Mouse (Mus musculus): Measurements from ENCODE around the gene Aak1. TPM values are rescaled to one million over a fixed set of nuclear protein-coding genes. Genes with fewer than 3 reads are reported as not detected.

Gene Aak1
- polyA plus RNA-seq, 1 experiment from 2014 or later: 18.8 TPM

DNA sequence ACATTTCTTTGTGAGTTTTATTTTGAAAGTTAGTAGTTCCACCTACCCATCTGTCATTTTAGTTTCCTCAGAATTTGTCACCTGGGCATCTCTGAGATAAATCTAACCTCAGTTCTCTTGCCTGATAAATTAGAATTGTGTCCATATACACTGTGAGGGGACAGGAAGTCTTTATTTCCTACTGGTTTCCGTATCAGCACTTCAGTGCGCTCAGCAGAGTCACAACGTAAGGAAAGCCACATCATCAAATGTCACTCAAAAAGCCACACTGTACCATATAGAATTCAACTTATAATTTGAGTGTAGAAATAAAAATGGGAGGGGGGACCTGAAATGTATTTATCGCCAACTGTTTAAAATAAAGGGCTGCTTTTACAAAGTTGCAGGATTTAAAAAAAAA lies 144.9 kb downstream of the Aak1 start:
- DNase-seq (ENCODE audit: low spot score): no peak
- Histone ChIP-seq H3K4me1 (replicated peaks) (no peaks in the 10 kb centered on the region), H3K4me3 (no peak overlapping the region), H3K27me3 (ENCODE audit: insufficient read depth, poor library complexity, severe bottlenecking) (no peaks in the 10 kb centered on the region), H3K27ac (no peak overlapping the region), H3K9me3 (no peaks in the 10 kb centered on the region), H3K36me3 (peaks cover 40% of the 10 kb centered on the region)
- 94% methylated on average over 4 of the region's 4 CpGs for WGBS

DNA sequence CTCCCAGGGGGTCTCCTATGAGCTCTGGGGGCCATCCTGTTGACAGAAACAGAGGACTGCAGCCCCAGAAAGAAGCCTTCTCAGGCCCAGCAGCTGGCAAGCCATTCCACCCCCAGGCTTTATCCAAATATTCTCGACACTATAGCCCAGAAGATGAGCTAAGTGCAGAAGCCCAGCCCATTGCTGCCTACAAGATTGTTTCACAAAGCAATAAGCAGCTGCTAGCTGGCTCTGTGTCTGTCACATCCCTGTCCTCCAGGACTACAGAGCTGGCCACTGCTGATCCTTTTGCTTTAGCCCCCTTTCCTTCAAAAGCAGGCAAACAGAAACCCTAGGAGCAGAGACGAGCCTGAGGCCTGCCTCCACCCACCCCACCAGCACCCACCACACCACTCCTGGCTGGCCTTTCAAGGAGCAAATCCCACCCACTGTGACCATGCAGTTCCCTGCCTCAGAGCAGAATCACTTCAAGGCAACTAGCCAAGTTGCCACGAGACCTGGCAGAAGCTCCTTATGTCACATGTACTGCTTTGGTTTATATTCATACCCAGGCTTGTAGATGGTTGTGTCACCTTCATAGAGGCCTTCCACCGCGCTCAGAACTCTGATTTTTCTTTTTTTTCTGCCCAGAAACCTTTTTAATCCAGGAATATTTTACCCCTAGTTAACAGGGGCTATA lies 147.5 kb downstream of the Aak1 start:
- Histone ChIP-seq H3K4me3 (no peak overlapping the region), H3K36me3 (peaks cover 35% of the 10 kb centered on the region), H3K27ac (no peak overlapping the region), H3K27me3 (ENCODE audit: insufficient read depth, poor library complexity, severe bottlenecking) (no peaks in the 10 kb centered on the region), H3K4me1 (replicated peaks) (no peaks in the 10 kb centered on the region), H3K9me3 (no peaks in the 10 kb centered on the region)
- 79% methylated on average over 5 of the region's 5 CpGs for WGBS
- DNase-seq (ENCODE audit: low spot score): no peak

DNA sequence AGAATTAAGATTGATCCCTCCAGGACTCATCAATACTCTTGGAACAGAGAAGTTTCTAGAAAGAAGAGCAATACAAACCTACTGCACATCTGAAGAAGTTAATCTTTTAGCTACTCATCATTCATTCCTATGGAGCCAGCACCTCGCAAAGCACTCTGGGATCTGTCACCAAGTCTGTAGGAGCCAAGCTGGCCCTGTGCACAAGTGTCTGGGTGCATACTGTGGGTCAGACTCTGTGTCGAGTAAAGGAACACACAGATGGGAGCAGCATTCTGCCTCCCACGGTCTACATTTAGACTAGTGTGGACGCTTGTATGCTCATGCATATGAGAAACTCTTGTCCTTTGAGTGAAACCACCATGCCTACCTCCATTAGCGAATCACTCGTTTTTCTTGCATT lies 148.0 kb downstream of the Aak1 start:
- no peaks in the 10 kb centered on the region for H3K9me3 ChIP-seq
- H3K27ac ChIP-seq: no peak overlapping the region
- DNase-seq (ENCODE audit: low spot score): no peak
- WGBS: 97% methylated on average over 6 of the region's 6 CpGs
- H3K4me3 ChIP-seq: no peak overlapping the region
- H3K4me1 ChIP-seq (replicated peaks): no peaks in the 10 kb centered on the region
- no peaks in the 10 kb centered on the region for H3K27me3 ChIP-seq (ENCODE audit: insufficient read depth, poor library complexity, severe bottlenecking)
- peaks cover 35% of the 10 kb centered on the region for H3K36me3 ChIP-seq

DNA sequence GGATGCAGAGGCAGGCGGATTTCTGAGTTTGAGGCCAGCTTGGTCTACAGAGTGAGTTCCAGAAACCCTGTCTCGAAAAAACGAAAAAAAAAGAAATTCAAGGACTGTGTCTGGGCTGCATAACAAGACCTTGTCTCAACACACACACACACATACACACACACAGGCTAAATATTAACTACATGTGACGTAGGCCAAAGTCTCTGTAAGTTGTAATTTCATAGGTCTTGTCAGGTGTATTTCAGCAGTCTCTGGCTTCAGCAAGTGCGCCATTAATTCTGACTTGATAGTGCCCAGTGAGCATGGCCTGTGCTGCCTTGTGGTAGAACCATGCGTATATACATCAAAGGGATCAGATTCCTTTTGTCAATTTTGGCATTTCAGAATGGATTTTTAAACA lies 152.7 kb downstream of the Aak1 start:
- 89% methylated on average over 6 of the region's 6 CpGs for WGBS
- no peak overlapping the region for H3K4me3 ChIP-seq
- H3K27ac ChIP-seq: no peak overlapping the region
- no peak for DNase-seq (ENCODE audit: low spot score)
- no peaks in the 10 kb centered on the region for H3K4me1 ChIP-seq (replicated peaks)
- H3K27me3 ChIP-seq (ENCODE audit: insufficient read depth, poor library complexity, severe bottlenecking): no peaks in the 10 kb centered on the region
- peaks cover 16% of the 10 kb centered on the region for H3K36me3 ChIP-seq
- no peaks in the 10 kb centered on the region for H3K9me3 ChIP-seq

DNA sequence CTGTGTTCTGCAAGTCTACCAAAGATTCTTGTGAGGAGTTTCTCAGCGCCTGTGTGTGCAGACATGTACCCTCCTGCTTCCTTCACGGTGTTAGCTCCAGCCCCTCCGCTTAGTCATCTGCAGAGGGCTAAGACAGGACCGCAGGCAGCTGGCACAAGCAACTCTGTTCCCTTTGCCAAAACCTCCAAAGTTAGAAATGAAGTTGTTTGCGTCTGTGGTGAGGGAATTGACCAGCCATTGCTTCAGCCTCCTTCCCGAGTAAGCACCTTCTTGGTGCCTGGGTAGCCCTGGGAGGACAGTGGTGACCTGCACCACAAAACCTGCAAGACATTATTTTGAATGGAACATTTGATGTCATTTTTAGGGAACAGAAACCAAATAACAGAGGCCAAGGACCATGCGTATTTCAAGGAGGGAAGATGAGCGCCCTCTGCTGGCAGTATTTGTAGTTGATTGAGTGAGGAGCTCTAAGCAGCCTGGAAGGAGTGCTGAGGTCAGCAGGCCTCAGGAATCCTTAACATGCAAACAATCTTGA lies 153.3 kb downstream of the Aak1 start:
- Histone ChIP-seq H3K36me3 (peaks cover 10% of the 10 kb centered on the region), H3K9me3 (no peaks in the 10 kb centered on the region), H3K27ac (no peak overlapping the region), H3K27me3 (ENCODE audit: insufficient read depth, poor library complexity, severe bottlenecking) (no peaks in the 10 kb centered on the region), H3K4me1 (replicated peaks) (no peaks in the 10 kb centered on the region), H3K4me3 (no peak overlapping the region)
- DNase-seq (ENCODE audit: low spot score): peak; percentile 76
- WGBS: 52% methylated on average over 8 of the region's 8 CpGs

DNA sequence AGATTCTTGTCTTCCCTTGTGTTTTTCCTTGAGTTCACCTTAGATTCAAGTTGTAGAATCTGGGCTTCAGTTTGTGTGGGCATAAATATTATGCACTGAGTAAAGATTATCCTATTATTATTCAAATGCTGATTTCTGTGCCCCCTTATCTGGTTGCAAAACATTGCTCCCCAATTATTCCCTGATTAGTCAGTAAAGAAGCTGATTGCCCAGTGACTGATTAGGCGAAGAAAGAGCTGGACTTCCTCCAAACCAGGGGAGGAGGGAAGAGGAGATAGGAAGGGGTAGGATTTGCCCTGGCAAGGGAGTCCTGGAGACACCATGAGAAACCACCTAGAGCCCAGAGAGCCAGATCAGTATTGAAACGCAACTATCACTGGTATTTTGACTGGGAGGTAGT lies 154.8 kb downstream of the Aak1 start:
- WGBS: 80% methylated on average over 2 of the region's 2 CpGs

DNA sequence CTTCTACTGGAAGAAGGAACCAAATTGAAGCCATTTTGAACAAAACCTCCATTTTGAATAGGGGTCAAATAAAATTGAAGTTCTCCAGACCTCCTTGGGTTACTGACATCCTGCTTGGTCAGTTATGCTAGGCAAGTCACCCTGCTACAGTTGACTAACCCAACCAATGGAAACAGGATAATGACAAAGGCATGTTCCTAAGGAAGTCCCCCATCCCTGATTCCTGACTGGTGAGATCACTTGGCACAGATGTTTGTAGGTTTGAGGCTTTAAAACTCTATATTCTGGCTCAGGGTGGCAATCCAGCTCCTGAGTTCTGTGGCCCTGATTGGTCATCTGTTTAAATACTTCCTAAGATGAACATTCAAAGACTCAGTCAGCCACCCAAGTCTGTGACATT lies 156.3 kb downstream of the Aak1 start:
- Histone ChIP-seq H3K4me3 (no peak overlapping the region), H3K4me1 (replicated peaks) (peaks cover 11% of the 10 kb centered on the region), H3K36me3 (no peaks in the 10 kb centered on the region), H3K27me3 (ENCODE audit: insufficient read depth, poor library complexity, severe bottlenecking) (no peaks in the 10 kb centered on the region), H3K27ac (no peak overlapping the region), H3K9me3 (no peaks in the 10 kb centered on the region)
- no peak for DNase-seq (ENCODE audit: low spot score)

More for the DNA sequence above, 154.8 kb downstream of the Aak1 start:
- H3K9me3 ChIP-seq: no peaks in the 10 kb centered on the region
- no peak for DNase-seq (ENCODE audit: low spot score)
- peaks cover 2% of the 10 kb centered on the region; the same call in 1 of the 2 replicates for H3K4me1 ChIP-seq (replicated peaks)
- no peak overlapping the region for H3K4me3 ChIP-seq
- H3K36me3 ChIP-seq: no peaks in the 10 kb centered on the region
- H3K27me3 ChIP-seq (ENCODE audit: insufficient read depth, poor library complexity, severe bottlenecking): no peaks in the 10 kb centered on the region
- H3K27ac ChIP-seq: no peak overlapping the region

DNA sequence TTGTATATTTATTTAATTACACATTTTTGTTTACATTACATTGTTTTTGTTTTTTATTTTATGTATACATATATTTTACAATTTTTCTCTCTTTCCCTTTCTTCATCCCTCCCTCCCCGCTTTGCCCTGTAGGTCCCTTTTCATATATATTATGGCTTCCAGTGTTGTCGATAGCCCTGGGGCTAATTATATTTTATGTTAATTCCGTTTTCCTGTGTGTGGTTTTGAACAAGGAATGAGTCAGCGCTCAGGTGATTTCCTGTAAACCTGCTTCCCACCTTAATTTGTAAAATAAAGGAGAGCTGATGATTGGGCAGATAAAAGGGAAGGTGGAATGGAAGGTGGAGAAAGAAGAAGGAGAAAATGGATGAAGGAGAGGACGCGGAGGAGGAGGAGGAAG lies 159.6 kb downstream of the Aak1 start, which contains the start of gene Nfu1:
Gene Nfu1, plus strand, starts transcription at position 350 of the 400 bp plus-strand sequence.
- no peaks in the 10 kb centered on the region for H3K9me3 ChIP-seq
- no peaks in the 10 kb centered on the region for H3K27me3 ChIP-seq (ENCODE audit: insufficient read depth, poor library complexity, severe bottlenecking)
- no peak for DNase-seq (ENCODE audit: low spot score)
- 77% methylated on average over 6 of the region's 6 CpGs for WGBS
- peak within 1 kb of the TSS; percentile 97 for H3K27ac ChIP-seq
- peaks cover 17% of the 10 kb centered on the region for H3K4me1 ChIP-seq (replicated peaks)
- peaks cover 10% of the 10 kb centered on the region for H3K36me3 ChIP-seq
- H3K4me3 ChIP-seq: peak within 1 kb of the TSS; percentile 97

DNA sequence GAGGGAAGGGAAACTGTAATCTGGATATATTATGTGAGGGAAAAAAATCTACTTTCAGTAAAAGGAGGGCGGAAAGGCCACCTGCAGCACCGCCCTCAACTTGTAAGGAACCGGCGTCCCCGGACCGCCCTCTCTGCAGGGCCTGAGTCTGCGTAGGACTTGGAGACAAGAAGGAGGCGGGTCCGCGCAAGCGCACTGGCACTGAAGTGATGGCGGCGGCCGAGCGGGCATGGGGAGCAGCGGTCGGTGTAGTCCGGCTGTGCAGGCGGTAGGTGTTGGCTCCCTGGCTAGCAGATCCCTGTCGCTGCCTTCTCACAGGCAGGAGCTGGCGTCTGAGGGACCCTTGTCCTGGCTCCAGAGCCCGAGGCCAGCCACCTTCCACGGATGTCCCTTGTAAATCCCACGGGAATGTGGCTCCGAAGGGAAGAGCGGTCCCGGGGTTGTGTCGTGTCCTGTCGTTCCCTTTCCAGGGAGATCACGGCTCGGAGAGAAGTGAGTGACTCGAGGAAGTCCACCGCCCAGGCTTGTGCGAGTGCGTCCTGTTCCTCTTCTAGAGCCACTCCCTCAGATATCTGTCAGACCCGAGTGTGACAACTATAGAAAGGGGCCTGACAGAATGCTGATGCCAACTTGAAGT lies 160.5 kb downstream of the Aak1 start:
- peaks cover 17% of the 10 kb centered on the region for H3K4me1 ChIP-seq (replicated peaks)
- peak overlapping the region; percentile 97 for H3K27ac ChIP-seq
- no peaks in the 10 kb centered on the region for H3K9me3 ChIP-seq
- H3K36me3 ChIP-seq: peaks cover 17% of the 10 kb centered on the region
- H3K4me3 ChIP-seq: peak overlapping the region; percentile 97
- DNase-seq (ENCODE audit: low spot score): peak; percentile 93
- WGBS: under 1% methylated on average over 36 of the region's 36 CpGs
- no peaks in the 10 kb centered on the region for H3K27me3 ChIP-seq (ENCODE audit: insufficient read depth, poor library complexity, severe bottlenecking)

DNA sequence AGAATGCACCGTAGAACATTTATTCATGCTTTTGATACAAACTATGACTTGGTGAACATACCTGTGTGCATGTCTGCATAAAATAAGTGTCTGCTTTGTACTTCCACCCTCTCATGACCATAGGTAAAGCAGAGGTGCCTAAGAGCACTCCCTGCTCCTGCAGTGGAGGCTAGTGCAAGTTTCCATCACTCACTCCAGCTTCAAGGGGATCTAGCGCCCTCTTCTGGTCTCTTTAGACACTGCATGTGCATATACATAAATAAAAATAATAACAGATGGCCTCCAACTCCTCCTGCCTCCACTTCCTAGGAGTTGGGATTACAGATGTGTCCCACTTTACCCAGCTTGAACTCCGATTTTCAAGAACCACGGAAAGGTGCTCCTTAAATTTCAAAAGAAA lies 167.6 kb downstream of the Aak1 start:
- Histone ChIP-seq H3K27me3 (ENCODE audit: insufficient read depth, poor library complexity, severe bottlenecking) (no peaks in the 10 kb centered on the region), H3K4me3 (no peak overlapping the region), H3K4me1 (replicated peaks) (no peaks in the 10 kb centered on the region), H3K36me3 (peaks cover 69% of the 10 kb centered on the region), H3K27ac (no peak overlapping the region), H3K9me3 (peaks cover 7% of the 10 kb centered on the region)
- peak; percentile 23 for DNase-seq (ENCODE audit: low spot score)
- 59% methylated on average over 4 of the region's 4 CpGs for WGBS

DNA sequence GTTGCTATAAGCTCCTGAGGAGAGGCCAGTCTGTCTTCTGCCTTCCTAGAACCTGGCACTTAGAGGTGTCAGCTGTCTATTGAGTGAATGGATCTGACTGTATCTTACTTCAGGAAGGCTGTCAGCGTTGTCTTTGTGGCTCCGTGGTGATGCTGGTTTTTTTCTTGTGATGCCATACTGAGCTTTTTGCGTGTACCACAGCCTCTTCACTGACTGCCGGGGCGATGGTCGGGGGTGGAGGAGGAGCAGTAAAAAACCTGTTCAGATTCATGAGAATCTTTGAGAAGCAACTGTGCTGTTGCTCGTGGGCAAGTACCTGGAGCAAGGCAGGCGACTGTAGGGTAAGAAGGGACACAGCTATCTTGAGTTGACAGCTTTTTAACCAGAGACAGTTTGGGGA lies 169.6 kb downstream of the Aak1 start:
- Histone ChIP-seq H3K9me3 (peaks cover 7% of the 10 kb centered on the region), H3K36me3 (peaks cover 77% of the 10 kb centered on the region), H3K4me1 (replicated peaks) (no peaks in the 10 kb centered on the region), H3K27me3 (ENCODE audit: insufficient read depth, poor library complexity, severe bottlenecking) (no peaks in the 10 kb centered on the region), H3K4me3 (no peak overlapping the region), H3K27ac (no peak overlapping the region)
- no peak for DNase-seq (ENCODE audit: low spot score)
- WGBS: 93% methylated on average over 8 of the region's 8 CpGs

DNA sequence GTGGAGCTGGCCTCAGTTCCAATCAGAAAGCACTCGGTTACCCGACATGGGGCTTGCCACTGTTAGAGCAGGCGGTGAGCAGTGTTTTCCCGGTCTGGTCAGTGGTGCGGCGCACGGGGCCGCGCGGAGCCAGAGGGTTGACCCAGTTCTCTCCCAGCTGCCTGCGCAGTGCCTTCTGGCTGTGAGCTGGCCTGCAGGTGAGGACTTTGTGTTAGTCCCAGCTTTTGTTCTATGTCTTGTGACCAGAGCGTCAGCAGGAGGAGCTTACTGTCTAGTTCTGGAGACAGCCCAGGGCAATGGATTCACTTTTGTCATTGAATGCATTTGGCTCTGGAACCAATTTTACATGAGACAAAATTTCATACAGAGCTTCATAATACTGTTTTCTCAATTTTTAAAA lies 172.5 kb downstream of the Aak1 start:
- H3K27ac ChIP-seq: no peak overlapping the region
- no peak for DNase-seq (ENCODE audit: low spot score)
- H3K27me3 ChIP-seq (ENCODE audit: insufficient read depth, poor library complexity, severe bottlenecking): no peaks in the 10 kb centered on the region
- H3K9me3 ChIP-seq: peaks cover 7% of the 10 kb centered on the region
- WGBS: 97% methylated on average over 12 of the region's 12 CpGs
- no peak overlapping the region for H3K4me3 ChIP-seq
- H3K4me1 ChIP-seq (replicated peaks): no peaks in the 10 kb centered on the region
- H3K36me3 ChIP-seq: peaks cover 88% of the 10 kb centered on the region

DNA sequence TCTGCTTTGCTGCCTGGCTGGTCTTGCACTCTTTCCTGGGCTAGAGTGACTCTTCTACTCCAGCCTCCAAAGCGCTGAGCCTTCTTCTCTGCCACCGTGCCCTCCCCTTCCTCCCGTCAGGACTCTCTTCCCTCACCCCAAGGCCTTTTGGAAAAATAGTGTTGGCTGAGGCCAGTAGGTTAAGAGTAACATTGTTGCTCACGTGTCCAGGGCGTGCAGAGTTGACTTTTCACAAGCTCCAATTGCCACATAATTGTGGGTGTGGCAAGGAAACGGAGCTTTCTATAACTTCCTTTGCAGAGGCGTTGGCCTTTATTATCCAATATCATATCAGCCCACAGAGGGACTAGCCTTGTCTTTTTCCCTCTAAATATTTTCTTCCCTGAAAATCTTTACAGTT lies 177.7 kb downstream of the Aak1 start:
- WGBS: 88% methylated on average over 7 of the region's 7 CpGs
- H3K4me3 ChIP-seq: no peak overlapping the region
- H3K9me3 ChIP-seq: no peaks in the 10 kb centered on the region
- H3K27ac ChIP-seq: no peak overlapping the region
- H3K4me1 ChIP-seq (replicated peaks): no peaks in the 10 kb centered on the region
- DNase-seq (ENCODE audit: low spot score): no peak
- H3K36me3 ChIP-seq: peaks cover 85% of the 10 kb centered on the region
- H3K27me3 ChIP-seq (ENCODE audit: insufficient read depth, poor library complexity, severe bottlenecking): no peaks in the 10 kb centered on the region

All from hindbrain, embryonic 10.5 days (tissue).